Mouse (Mus musculus) embryonic facial prominence, embryonic 15.5 days (tissue): ENCODE measurements around the gene Eepd1. TPM values are rescaled to one million over a fixed set of nuclear protein-coding genes. Genes with fewer than 3 reads are reported as not detected.

Source experiments
- polyA plus RNA-seq: library from polyadenylated mRNA; unstranded; fragments of >200 nt; fragmentation: Nextera tagmentation; extraction: Ambion mirVana; gene quantifications from 2 replicates; pipeline ENCODE4 v1.2.1, GENCODE M21; 2015

Eepd1 gene
- polyA plus RNA-seq, 1 experiment from 2014 or later = 13.5 TPM

Other genes with a start within 250 kb of the Eepd1 start
- gene Sept7, start 229.1 kb upstream of the Eepd1 start, polyA plus RNA-seq = 272 and 276 TPM in 2 replicates